Mouse (Mus musculus): Measurements from ENCODE around the gene Foxn3.

Gene Foxn3

DNA sequence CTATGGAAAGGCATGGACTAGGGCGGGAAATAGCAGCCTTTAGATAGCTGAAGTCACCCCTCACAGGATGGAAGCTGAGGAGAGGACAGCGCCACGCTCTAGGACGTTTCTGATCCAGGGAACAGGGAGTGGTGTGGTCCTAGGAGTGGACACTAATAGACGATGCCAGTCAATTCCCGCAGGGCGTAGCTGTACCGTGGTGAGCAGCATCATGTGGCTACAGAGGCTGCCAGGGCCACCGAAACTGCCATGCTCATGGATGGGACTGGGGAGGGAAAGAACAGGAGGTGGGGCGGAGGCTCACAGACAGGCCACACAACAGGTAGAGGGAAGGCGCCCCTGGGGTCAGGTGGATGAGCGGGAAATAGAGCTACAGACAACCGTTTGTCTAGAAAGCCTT lies 282.6 kb downstream of the Foxn3 start:
- no peak for DNase-seq

DNA sequence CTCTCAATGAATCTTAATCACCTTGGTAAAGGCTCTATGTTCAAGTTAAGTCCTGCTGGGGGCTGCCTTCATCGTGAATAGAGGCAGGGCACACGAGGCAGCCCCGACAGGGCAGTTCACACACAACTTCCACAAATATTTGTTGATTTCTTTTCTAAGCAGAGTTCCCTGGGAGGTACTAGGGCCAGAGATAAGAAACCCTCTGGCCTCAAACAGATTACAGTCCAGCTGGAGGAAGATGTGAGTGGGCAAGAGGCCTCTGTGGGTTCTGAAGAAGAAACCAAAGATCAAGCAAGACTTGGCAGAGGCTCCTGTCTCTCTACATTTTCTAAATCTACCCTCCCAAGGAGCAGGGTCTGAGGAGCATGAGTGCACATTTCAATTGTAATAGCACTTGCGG lies 283.1 kb downstream of the Foxn3 start:
- no peak for DNase-seq

DNA sequence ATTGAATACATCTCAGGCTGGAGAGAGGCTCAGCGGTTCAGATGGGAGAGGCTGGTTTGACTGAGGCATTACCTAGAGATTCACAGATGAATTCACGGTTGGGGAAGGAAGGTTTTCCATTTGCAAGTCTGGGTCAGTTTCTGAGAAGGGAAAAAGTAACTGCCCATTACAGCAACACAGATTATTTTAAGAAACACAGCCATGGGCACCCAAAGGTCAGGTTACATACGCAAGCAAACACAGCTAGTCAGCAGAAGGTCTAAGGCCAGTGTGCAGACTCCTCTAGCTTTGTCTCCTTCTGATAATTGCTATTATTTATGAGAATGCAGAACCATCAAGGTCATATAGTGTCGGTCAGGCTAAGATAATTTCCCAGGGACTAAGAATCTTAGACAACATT lies 284.0 kb downstream of the Foxn3 start:
- no peak for DNase-seq

DNA sequence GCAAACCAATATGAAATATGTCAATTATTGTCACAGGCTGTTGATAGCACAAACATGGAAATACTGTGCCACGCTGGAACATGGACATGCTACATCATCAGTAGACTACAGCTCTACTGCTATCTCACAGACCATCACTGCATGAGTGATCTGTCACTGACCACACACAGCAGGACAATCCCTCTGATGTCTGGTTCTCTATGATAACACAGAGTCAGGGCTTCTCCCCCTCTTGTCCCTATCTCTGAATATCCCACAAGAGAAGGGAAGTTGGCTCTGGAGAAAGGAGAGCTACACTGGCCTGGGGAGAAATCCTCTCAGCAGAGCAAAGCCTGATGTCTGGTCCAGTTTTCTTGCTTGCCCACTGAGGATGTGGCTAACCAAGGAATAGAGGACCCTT lies 288.8 kb downstream of the Foxn3 start:
- DNase-seq, result no peak

DNA sequence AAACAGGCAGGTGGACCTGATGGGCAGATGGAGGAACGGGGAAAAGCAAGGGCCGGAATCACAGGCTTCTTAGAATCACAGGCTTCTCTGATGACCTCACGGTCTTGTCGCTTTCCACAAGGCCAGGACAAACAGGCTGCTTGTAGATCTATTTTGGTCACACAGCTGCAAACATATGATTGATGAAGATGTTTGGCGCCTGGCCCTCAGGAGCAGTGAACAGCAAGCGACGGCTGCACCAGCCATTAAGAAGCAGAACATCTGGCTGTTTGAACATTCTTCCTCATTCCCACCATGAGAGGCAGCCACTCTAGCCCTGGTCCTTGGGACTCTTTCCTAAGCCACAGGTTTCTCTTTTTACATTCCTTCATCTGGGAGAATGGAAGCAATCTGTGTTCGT lies 294.0 kb downstream of the Foxn3 start:
- no peak for DNase-seq

DNA sequence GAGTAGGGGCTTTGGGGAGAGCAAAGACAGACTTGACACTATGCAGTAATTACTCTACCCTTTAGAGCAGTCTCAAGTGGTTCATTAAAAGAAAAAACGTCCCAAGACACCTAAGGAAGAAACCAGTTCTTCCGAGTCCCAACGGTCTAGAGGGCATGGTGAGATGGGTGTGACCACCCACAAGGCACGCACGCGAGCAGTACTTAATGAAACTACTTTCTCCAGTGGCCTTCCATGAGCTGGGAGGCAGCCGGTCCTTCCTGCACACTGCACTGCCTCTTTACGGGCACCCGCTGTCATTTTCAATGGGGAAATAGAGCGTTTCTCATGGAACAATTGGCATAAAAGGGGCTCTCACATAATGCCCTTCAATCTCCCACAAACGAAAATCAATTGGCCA lies 294.4 kb downstream of the Foxn3 start:
- DNase-seq, result no peak

DNA sequence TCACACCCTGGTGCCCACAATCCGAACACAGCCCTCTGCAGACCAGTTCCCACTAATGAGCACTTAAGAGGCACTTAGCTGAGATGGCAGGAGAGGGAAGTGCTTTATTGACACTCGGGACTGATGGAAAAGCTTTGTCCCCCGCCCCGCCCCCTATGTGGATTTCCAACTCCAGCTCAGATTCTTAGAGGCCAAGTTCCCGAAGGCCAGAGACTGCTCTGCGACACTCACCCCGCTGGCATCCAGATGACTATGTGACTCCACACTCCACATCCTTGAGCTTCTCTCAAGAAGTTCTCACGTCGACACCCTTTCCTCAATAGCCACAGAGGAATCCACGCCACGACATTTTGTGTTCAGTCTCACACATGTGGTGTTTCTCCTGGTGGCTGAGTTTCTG lies 295.6 kb downstream of the Foxn3 start:
- DNase-seq, result no peak

DNA sequence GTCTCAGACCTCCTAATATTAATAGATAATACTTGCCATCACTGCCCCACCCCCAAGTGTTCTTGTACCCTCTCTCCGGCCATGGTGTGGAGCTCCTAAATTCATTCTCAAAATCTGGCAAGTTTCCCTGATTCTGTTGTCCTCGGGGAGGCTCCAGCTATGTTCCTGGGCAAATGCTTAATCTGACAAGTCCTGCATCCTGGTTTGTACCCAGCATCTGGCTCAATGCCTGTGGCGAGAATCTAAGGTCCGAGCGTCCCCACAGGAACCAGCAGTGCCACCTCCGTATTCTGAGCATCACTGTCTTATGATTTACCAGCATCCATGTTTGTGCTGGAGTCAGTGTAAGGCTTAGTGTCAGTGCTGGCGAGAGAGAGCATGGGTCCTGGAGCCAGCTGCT lies 296.9 kb downstream of the Foxn3 start:
- DNase-seq, result no peak

DNA sequence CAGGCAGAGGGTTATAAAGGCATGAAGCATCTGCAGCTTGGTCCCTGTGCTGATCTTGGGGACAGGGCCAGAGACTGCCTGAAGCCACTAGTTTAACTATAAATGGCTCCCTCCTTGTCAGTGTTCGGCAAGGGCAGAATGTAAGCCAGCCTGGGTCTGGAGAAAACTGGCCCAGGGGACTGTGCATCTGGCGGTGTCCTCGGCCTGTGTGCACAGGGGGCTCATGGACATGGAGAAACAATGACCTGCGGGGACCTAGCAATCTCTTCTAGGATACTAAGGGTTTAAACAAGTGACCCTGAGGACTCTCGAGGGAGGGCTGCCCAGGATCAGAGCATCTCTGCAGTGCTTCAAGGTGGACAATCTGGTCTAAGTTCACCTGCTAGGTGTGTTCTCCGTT lies 297.6 kb downstream of the Foxn3 start:
- DNase-seq, result no peak

DNA sequence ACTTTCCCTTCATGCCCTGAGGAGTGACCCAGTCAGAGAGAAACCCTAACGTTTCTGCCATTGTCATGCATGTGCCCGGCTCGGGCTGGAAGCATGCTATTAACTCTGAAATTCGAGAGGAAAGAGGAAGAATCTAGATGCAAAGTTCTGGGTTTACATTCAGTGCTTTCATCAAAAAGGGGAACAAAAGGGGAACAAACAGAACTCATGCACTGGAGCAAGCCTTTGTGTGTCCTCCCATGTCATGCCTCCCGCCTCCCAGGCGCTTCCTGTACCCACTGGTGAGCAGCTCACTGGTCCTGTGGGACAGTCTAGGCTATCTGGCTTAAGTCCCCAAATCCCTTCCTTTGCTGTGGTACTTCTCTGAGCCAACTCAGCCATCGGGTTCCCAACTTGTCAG lies 299.0 kb downstream of the Foxn3 start:
- DNase-seq, result no peak

DNA sequence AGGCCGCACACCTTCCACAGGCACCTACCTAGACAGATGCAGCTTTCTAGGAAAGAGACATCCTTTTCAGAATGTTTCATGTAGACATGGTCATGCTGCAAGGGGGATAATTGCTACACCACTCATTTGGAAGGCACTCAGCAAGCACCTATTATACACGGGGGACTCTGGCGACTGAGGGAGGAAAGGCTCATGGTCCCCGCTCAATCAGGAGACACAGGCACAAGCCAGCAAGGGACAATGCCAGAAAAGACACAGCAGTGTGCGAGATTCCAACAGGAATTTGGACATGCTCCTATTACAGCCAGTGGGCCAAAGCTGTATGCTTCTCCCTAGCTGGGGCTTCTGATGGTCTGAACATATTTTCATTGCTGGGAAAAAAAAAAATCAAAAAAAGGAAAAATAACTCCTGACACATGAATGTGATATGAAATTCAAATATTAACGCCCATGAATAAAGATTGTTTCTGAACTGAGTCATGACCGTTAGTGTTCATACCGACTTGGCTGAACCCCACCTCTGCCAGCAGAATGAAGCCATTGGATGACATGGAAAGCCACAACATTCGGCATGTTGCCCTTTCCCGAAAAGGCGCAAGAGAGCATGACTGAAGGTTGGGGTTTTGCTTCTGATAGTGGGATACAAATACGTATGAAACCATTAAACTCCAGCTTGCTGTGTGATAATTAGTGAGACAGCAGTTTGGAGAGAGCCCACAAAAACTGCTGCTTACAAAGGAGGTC lies 299.6 kb downstream of the Foxn3 start:
- no peak for DNase-seq

DNA sequence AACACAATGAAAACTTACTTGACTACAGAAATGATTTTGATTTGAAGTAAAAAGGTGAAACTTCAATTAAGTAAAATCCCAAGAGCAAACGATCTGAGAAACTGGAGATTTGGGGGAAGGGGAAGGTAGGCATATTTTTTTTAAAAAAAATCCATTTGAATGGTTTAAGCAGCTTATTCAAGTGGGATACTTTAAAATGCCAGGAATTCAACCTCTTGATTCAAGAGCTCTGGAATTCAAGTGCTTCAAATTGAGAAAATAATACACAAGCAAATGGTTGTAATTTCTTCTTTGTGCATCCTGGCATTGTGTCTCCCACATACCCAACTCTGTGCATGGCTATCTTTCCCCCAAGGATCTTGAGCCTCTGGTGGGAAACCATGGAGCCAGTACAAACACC lies 300.5 kb downstream of the Foxn3 start:
- no peak for DNase-seq

DNA sequence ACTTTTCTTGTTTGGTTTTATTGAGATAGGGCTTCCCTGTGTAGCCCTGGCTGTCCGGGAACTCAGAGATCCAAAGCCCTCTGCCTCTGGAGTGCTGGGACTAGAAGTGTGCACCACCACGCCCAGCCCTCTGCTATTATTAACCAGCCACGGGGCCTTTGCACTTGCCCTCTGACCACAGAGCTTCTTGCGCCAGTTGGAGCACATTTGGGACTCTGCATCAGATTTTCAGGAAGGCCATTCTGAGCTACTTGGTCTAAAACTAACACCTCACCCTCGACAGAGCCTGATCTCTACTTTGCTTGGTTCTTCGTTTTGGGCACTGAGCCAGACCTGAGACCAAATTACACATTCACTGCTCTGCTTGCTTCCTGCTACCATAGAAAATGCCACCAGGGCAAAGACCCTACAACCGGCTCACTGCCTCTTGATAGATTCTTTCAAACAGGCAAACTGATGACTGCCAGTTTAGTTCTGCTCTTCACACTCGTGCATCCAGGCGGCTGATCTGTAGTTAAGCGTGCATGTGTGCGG lies 301.2 kb downstream of the Foxn3 start:
- DNase-seq, result no peak

DNA sequence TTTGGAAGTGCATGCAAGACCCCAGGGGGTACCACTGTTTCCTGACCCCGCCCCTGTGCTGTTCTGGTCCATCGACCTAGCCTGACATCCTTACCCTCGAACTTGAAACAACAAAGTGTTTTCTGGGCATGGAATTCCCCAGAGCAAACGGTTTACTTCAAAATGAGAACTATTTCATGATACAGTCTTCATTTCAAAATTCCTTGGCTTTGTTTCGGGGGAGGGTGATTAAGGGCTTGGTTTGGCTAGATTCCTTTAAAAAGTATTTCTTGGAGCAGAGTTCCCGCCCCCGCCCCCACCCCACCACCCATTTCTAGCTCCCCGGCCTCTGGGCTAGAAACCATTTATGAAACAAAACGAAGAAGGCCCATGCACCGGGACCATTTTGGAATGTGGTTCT lies 303.2 kb downstream of the Foxn3 start:
- no peak for DNase-seq

DNA sequence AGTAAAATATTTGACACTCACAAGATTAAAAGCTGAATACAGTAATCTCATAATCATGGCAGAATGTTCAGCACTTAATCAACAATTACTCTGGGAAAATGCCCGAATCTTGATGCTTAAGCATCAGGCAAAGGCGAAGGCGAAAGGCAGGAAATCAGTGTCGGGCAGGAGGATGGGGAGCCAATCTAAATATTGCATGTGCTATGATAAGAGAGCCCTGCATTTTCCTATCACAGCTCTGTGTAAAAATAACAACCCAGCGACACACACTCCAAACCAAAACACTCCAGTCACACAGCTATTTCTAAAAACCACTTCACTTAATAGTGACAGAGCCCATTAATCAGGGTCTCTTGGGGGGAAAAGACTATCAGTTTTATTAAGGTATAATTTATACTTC lies 305.8 kb downstream of the Foxn3 start:
- no peak for DNase-seq

DNA sequence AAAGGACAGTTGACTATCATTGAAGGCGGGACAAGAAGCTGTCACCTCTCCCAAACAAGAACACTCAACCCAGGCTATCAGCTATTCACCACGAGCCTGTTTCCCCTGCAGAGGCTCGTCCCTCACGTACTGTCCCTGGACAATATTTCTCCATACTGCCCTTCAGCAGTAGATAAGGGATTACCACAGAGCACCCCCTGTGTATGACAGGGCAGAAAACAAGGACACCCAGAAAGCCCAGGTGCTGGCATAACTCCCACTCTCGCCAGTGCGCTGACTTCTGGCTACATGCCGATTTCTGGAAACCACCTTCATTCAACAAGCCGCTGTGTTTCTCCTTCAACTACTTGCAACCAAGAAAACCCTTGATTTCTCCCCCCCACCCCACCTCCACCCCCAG lies 306.4 kb downstream of the Foxn3 start:
- no peak for DNase-seq

DNA sequence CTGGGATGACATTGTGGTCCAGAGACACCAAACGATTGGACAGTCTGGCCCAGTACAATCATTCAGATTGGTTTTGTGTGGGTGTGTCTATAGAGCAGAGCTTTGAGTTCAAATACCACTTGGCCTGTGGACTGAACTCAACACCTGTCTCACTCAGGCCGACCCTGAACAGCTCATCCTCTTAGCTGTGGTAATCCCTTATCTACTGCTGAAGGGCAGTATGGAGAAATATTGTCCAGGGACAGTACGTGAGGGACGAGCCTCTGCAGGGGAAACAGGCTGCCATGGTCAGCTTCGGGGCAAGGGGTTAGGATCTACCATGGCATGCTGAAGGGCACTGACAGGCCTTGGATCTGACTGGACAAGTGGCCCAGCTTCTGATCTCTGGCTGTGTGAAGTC lies 306.9 kb downstream of the Foxn3 start:
- no peak for DNase-seq

DNA sequence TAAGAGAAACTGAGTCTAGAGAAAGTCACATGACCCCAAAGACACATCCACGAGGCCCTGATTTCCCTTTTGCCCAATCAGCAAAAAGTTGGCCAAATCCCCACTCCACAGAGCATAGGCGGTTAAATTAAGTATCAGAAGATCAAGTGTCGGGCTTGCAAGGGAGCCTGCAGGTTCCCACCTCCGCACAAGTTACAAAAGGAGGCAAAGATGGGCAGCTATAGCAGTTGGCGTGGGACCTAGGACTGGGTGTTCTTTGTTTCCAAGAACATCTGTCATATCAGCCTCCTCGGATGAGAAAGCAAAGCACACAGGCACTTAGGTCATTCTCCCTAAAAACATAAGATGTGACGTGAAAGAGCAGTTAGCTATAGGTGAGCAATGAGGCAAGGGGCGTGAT lies 308.9 kb downstream of the Foxn3 start:
- no peak for DNase-seq

DNA sequence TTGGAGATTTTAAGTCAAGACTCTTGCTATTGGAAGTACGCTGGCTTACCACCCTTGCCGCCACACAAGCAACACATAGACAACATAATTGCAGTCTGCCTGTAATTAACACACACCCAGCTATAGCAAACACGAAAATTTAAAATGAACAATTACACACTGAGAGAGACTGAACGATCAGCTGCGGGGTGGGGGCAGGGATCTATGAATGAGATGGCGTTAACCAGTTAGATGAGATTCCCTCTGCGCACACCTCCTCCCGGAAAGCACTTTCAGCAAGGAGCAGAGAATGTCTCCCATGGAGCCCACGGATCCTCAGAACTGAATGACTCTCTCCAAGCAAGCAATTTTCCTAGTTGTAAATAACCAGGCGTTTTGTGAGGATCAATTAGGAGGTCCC lies 309.8 kb downstream of the Foxn3 start:
- DNase-seq, result no peak

DNA sequence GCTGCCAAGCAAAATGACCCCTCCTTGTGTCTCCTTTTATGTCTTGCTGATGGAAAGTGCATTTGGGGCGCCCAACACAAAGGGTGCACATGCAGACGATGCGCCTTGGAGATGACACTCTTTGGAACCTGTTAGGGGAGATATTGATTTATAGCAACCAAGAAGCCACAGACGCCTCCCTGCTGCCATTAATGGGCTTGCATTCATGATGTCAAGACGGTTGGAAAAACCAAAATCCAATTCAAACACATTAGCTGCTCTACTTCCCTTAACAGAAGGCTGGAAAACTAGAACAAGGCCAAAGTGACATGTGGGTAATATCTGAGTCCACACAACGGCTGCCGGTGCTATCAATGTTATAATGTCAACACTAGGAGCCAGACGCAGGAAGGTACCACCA lies 314.8 kb downstream of the Foxn3 start:
- DNase-seq, result no peak

DNA sequence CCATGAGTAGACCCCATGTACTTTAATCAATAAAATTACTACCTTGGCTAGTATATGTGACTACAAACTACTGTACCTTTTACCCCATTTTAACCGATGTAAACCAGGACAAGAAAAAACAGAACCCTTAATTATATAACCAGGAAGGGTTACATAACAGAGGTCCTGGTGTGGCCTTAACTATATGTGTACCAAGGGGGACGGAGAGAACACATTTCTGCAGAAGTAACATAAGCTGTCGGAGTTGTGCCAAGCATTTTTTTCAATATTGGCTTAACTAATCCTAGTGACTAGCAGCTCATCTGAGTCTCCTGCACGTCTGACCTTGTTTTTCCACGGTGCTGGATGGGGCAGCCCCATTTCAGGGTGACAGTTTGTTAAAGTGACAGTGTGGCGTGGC lies 315.4 kb downstream of the Foxn3 start:
- DNase-seq, result no peak

DNA sequence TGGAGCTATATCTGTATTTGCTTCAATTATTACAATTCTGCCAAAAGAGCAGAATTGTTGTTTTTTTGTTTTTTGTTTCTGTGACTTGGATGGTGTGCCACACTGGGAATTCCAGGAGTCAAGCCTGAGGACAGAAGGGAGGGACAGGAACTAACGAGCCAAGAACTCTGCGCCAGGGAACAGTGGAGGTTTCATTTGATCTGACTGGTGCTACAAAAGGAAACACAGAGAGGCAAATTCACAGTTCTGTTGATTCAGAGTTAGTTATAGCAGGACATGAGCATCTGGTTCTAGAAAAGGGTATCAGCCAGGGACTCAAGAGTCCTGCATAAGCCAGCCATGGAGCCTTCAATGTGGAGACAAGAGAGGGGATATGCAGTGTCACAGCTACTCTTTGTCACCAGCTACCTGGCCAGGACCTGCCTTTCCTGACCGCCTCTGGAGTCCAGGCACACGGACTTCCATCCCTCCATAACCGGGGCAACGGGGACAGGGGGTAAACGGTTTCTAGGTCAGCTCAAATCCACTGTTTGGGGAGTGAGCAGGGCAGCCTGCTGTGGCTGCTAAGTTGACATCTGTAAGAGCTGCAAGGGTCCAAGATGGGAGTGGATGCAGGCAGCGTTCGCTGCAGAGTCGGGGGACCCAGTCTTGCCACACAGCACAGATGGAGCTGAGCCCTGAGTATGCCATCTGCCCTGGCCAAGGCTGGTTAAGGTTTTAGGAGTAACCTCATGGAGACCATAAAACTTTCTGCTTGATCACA lies 316.2 kb downstream of the Foxn3 start:
- DNase-seq, result no peak

DNA sequence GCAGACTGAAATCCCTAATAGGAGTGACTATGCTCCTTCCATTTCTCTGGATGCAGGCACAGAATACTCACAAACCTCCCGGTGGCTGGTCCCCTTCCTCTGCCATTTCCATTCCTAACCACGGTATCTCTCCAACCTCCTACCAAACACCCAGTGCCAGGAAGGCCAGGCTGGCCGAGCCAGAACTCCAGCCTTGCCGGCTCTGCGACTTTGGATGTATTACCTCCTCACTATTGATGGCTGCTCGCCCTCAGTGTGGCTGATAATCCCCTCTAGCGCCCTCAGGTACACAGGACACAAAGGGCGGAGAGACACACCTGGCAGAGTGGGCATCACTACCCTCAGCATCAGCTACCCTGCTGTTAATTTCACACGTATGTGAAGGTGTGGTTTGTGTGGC lies 318.7 kb downstream of the Foxn3 start:
- no peak for DNase-seq

DNA sequence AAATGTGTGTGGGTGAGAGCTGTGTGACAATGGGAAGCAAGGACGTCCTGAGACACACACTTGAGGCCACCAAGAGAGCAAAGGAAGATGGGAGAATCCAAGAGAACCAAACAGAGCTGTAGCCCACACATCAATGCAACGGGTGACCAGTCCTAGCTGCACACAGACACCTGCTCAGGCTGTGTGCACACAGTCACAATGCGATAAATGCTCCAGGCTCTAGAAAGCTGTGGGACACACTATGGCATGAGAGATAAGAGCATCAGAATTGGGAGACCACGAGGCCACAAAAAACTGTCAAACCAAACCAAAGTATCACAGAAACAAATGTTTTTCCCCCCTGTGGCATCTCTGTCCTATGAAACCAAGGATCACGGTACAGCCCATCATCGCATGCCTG lies 319.1 kb downstream of the Foxn3 start:
- DNase-seq, result no peak

DNA sequence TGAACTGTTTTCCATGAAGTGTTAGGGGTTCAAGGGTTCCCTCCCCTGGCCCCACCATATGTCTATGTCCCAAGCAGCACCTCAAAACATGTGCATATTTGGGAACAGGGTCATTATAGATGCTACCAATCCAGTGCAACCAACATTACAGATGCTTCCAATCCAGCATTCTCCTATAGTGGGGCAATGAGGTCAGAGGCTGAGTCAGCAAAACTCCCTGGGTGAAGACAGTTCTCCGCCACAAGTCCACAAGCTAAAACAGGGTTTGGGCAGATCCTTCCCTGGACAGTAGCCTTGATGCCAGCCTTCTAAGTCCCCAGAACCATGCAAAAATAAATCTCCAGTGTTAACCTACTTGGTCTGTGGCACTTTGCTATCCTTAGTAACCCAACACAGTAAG lies 320.1 kb downstream of the Foxn3 start:
- DNase-seq, result no peak

All from right cerebral cortex, postnatal 25 days (tissue).